Mouse (Mus musculus): ENCODE measurements at regions not wholly inside any gene's neighbourhood (a gene's known extent, or its start where the extent isn't known, plus 50 kb on each side); places are given as distances from the start of the nearest gene placed in this dataset.

DNA sequence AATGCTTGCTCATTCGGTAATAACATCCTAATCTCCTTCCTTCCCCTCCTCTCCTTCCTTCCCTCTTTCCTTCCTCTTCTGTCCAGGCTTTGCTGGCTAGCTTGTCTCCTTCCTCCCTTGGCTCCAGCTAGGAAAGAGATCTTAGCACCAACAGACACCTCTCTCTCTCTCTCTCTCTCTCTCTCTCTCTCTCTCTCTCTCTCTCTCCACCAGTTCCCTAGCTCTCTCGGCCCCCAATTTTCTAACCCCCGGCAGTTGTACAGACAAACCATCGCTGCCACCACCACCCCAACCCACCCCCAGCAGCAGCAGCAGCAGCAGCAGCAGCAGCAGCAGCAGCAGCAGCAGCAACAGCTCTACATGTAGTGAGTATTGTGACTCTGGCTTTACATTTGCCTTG, 57.0 kb upstream of the Pax6 start:
- TF ChIP-seq POLR2A (IDR thresholded peaks at IDR 0.05; ENCODE audit: borderline replicate concordance, insufficient read depth, low read length): no peak
- no peak for TF ChIP-seq CTCF (IDR thresholded peaks at IDR 0.05; ENCODE audit: borderline replicate concordance, insufficient read depth, low read depth, low read length)

Measured in cerebellum, adult 2 months (tissue).